Mouse (Mus musculus) hindlimb bud, embryonic 11.5 days (tissue): ENCODE measurements around the gene 2310034G01Rik.

Source experiments
- DNase-seq: peaks from one replicate; pipeline ENCODE4 v3.0.0-alpha.2; 2012; ENCODE audit warnings: low read depth, low spot score; ENCODE audit errors: extremely low spot score

The 2310034G01Rik gene

DNA sequence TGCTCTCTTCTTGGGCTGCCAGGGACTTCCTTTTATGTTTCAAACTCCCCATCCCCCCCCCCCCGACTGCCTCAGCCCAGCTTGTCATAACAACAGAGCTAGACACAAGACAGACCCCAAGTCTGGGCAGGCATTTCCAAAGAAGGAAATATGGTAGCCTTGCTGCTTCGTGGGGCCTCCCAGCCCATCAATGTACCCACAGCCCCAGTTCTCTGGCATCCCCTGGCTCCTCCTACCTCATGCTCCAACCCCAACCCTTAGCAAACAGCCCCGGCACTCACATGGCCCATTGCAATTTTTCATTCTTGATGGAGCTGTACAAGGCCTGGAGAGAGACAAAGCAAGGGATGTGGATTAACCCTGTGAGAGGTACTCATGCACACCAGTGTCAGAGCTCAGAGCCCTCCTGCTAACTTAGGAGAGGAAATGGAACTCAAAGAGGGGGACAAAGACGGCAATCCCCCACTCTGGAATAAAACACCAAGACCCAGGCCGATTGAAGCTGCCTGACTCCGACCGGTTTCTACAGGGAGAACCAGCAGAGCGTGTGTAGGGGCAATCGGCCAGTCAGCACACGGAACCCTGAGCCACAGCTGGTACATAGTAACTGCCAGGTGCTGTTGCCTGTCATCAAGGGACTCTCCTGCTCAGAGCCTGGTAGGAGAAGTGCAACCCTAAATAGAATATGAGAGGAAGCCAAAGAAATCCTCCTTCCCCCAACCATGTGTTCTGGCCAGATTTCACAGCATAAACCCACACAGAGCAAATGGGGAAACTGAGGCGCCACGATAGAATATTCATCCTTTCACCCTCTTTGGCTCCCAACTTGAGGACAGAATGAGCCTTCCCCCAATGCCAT, 34.1 kb downstream of the 2310034G01Rik start:
- DNase-seq, result no peak

- no peak for DNase-seq
These were observed 35.0 kb downstream of the 2310034G01Rik start for GRCm38 (mm10) chr19:46314872-46315742.

- no peak for DNase-seq
These were observed 35.9 kb downstream of the 2310034G01Rik start for GRCm38 (mm10) chr19:46314151-46314601.

DNA sequence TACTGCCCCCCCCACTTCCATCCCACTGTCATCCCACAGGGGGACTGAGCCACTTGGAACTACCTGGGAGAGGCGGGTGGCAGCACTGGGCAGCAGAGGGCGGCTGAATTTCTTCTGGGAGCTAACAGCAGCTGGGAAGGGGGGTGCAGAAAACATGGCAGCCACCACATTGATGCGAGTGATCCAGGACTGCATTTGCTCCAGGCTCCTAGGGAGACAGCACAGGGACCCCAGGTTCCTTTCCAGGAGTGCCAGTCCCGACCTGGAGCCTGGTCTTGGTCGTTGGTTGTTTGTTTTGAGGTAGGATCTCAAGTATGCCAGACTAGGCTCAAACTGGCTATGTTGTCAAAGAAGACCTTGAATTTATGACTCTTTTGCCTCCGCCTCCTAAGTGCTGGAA, 36.5 kb downstream of the 2310034G01Rik start:
- DNase-seq, result no peak

DNA sequence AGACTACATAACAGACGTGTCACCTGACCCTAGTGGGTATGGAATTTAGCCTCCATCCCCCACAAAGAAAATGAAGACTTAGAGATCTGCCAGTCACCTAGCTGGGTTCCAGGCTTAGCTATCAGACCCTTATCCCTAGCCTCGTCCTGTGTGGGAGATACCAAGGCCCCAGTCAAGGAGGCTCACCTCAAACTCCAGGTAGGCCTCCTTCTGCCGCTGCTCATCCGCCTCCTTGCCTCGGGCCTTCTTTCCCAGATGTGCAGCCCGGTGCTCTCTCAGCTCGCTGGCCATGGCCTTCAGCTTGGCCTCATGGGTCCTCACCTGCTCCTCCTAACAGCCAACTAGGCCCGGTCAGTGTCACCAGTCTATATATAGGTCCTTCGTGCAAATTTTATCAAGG, 37.0 kb downstream of the 2310034G01Rik start:
- DNase-seq, result no peak

GRCm38 (mm10) chr19:46312566-46312965, 37.5 kb downstream of the 2310034G01Rik start:
- no peak for DNase-seq

DNA sequence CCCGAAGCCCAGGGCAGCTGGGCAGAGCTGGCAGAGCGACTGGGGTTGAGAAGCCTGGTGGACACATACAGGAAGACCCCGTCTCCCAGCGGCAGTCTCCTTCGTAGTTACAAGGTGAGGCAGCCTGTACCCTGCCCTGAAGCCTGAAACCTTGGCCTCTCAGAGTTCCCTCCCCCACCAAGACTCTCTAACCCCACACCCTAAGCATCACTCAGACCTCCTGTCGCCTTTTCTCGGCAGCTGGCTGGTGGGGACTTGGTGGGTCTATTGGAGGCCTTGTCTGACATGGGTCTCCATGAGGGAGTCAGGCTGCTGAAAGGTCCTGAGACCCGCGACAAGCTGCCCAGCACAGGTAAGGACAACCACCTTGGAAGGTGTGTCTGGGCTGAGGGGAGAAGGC, 38.8 kb downstream of the 2310034G01Rik start:
- DNase-seq, result no peak

DNA sequence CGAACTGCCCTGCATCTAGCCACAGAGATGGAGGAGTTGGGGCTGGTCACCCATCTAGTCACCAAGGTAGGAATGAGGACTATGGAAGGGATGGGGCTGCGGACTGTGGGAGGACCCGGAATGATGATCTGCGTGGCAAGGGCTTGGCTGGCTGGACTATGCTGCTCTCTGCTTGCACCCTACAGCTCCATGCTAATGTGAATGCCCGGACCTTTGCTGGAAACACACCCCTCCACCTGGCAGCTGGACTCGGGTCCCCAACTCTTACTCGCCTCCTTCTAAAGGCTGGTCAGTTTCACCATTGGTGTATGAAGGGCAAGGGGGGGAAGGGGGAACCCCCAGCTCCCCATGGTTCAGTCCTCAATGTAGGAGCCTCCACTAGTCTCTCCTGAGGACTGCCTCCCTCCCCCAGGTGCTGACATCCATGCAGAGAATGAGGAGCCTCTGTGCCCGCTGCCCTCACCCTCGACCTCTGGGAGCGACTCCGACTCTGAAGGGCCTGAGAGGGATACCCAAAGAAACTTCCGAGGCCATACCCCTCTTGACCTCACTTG, 39.7 kb downstream of the 2310034G01Rik start:
- no peak for DNase-seq

- no peak for DNase-seq
These were observed 40.3 kb downstream of the 2310034G01Rik start for GRCm38 (mm10) chr19:46309651-46310305.

- peak; percentile 73 for DNase-seq
These were observed 41.2 kb downstream of the 2310034G01Rik start for GRCm38 (mm10) chr19:46308706-46309435.

- no peak for DNase-seq
These were observed 41.8 kb downstream of the 2310034G01Rik start for GRCm38 (mm10) chr19:46308303-46308702.

GRCm38 (mm10) chr19:46307781-46308180, 42.3 kb downstream of the 2310034G01Rik start:
- DNase-seq, result no peak

DNA sequence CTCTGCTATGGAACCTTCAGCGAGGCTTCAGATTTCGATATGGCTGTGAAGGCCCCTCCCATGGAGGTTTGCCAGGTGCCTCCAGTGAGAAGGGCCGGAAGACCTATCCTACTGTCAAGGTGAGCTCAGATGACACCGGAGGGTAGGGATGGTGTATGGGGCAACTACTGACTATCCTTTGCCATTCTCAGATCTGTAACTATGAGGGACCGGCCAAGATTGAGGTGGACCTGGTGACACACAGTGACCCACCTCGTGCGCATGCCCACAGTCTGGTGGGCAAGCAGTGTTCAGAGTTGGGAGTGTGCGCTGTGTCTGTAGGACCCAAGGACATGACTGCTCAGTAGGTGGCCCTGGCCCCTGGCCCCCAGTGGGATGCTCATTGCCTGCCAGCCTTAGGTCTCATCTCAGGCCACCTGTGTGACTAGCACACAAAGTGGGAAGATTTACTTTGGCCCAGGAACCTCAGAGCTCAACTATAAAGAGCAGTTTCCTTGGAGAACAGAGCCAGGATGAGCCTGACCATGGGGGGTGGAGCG, 43.3 kb downstream of the 2310034G01Rik start:
- no peak for DNase-seq

- no peak for DNase-seq
These were observed 43.9 kb downstream of the 2310034G01Rik start for GRCm38 (mm10) chr19:46306268-46306610.

DNA sequence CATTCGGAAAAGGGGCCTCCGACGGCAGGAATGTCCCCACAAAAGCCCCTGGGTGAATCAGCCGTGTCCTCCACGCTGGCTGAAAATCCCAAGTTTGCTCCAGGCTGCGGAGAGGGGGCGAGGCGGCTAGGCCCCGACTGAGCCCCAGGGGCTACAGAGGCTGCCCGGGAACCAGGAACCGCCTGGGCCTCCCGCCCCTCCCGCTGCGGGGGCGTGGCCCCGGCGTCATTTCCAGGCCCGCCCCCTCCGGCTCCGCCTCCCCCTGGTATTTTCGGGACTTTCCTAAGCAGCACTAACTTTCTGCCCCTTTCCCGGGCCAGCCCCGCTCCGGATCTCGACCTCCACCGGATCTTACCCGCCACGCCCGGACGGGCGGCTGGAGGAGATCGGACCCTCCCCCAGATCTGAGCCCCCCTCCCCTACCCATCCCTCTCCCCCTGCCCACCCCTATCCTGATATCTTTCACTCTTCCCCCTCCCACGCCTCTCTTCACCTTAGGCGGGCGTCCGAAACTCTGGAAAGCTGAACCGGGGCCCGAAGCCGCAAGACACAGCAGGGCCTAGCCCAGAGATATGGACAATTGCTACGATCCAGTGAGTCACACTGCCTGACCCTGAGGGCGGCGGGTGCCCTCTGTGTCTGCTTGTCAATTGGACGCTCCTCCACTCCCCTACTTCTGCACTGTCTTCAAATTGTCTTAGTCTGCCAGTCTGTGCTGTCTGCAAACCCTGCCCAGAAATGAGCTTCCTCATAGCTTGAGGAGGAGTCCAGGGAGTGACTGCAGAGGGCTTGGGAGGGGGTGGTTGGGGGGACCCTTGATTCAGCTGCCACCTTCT, 44.5 kb downstream of the 2310034G01Rik start:
- DNase-seq, result no peak

DNA sequence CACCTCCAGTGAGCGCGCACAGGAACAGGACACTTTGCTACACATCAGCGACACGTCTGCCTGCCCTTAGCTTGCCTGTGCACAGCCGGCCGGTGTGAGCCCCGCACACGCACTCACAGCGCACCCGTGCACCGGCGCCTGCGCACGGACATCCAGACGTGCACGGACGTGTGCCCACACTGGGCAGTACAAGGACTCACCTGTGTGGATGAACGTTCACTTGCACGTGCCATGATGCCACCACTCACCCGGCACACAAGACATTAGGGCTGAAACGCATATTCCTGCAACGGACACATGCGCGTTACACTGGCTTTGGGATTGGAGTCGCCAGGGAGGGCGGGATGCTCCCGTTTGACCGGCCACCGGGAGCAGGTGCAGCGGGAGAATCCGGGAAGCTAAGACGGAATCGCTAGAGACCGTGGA, 45.2 kb downstream of the 2310034G01Rik start:
- no peak for DNase-seq

DNA sequence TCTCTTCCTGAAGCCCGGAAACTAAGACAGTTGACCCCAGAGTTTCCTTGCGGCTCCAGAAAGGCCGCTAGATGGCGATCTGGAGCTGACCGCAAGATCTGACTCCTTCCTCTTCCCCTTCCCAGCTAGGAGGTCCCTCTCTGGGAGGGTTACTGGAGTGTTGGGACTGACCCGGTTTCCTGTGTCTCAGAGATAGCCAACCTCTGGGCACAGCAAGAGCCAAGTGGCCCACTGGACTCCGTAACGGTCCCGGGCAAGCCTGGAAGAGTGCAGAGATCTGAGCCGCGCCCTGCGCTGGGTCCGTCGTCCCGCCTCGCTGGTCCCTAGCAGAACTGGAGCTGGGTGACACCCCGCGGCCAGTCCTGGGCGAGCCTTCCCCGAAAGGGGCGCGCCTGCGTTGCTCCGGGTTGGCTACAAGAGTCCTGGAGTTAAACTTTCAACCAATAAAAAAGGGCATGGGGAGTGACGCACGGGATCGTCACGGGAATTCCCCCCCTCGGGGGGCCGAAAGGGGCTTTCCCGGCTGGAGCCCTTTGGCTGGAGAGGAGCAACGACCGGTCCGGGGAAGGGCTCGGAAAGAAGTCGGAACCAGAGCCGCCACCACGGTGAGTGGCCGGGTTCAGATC, 45.8 kb downstream of the 2310034G01Rik start, which contains the start of gene Nfkb2:
Nfkb2 (plus strand) TSS at position 105 of the 626 bp plus-strand sequence.
- DNase-seq, result peak; percentile 82
